Mouse (Mus musculus) lung, adult 2 months (tissue): ENCODE measurements around the gene Atoh8.

Experiments used
- CTCF ChIP-seq: fragments of 200-500 bp; IDR thresholded peaks from 2 replicates; pipeline ENCODE4 v1.5.1; 2011; ENCODE audit warnings: mild to moderate bottlenecking, low read length, control low read depth; ENCODE audit not compliant: insufficient read depth
- POLR2A ChIP-seq: fragments of 200-500 bp; IDR thresholded peaks from 2 replicates; pipeline ENCODE4 v1.6.1; 2011; ENCODE audit warnings: low read depth, mild to moderate bottlenecking, control low read depth, low read length, borderline replicate concordance; ENCODE audit errors: extremely low read depth

GRCm38 (mm10) chr6:72261683-72262320 is 26.4 kb upstream of the Atoh8 start:
- TF ChIP-seq POLR2A (no peak), CTCF (no peak)
